Mouse (Mus musculus): ENCODE data around the gene Rin2.

Gene Rin2

DNA sequence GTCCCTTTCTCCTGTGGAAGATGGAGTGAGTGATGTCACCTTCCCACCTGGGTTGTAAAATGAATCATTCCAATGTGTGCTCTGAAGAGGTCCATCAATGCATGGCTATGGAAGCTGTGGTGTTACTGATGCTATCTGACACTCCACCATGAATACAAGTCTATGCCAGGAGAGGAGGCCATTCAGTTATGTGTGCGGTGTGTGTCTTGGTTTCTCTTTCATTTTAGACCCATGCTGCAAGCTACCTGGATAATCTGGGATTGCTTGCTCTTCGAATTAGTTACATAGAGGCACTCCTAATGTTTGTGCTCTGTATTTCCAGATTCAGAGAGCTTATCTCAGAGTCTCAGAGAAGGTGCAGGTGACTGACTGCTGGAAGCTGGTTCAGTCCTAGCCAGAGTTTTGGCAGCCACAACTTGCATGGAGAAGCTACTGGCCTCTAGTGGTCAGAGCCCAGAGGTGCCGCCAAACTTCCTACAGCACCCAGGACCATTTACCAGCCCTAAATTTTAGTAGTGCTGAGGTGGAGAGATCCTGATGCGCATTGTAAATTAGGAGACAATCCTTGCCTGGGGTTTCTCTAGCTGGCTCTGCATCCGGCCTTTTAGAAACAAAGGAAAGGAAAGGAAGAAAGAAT, 119.4 kb downstream of the Rin2 start:
- peak; percentile 64 to 76 for DNase-seq

DNA sequence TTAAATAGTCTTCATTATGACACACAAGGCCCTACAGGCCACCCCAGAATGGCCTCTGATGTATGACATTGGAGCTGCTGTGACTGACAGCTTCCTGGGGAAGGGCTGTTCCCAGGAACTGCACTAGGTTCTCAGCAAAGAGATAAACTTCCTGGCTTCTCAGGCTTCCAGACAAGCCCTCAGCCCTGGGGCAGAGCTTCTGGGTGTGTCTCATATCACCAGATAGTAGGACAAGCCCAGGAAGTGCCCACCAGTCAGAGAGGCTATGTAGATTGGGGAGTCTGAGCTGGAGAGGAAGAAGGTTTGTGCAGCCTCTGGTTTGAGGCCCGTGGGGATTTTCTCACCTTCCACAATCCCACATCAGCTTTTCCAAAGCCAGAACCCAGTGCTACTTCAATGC, 122.8 kb downstream of the Rin2 start:
- no peak for DNase-seq

DNA sequence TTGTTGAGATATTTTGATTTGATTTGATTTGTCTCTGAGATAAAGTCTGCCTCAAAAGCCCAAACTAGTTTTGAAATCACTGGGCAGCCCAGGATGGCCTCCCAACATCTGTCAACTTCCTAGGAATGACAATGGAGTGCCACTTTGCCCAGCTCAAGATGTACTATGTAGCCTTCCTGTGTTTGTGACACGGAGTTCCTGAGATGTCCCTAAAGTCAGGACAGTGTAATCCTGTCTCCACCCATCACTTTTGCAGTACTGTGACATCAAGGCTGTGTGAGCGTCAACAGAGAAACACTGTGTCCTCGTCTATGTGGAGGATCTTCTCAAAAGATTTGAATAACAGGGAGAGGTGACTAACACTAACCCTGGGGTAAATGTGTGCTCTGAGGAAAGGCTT, 123.9 kb downstream of the Rin2 start:
- DNase-seq = no peak

DNA sequence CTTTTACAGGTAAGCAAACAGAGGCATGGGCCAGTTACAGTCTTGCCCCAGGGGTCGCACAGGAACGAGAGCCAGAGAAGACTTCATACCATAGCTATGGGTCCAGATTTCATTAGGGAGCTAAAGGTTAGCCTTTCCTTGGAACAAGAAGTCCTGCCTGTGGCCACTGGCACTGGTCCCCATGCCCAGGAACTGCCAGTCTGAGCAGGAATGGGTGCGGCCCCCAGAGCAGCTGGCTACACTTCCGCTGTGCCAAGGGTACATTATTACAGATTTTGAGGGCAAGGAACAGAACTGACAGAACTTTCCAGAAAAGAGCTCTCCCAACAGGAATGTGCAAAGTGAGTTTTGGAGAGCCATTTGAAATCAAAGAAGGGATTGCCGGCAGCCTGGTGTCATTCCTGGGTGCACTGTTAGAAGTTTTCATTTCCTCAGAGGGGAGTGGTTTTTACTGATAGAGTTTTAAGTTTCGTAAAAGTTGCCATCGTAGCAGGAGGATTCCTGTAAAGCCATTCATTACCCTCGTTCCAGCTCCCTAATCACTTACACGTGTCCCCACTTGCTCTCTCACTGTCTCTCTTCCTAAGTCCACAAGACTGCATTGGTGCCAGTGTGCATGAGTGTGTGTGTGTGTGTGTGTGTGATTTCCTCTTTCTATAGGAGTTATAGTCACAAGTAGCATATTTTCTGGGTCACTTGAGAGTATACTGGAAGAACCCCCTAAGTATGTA, 126.5 kb downstream of the Rin2 start:
- no peak for DNase-seq

DNA sequence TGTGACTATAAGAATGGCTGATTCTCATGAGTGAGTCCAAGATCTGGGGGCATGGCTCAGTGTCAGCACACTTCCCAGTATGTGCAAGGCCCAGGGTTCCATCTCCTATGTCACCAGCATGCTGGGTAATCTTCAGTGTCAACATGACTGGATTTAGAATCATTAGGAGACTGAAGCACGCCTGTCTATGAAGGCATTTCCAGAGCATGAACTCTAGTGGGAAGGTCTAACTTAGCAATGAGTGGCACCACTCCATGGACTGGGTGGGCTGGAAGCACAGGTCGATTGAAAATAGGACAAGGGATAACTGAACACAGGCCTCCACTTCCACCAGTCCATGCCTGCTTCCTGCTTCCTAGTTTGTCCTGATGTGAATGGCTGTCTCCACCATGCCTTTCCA, 127.6 kb downstream of the Rin2 start:
- DNase-seq = no peak

DNA sequence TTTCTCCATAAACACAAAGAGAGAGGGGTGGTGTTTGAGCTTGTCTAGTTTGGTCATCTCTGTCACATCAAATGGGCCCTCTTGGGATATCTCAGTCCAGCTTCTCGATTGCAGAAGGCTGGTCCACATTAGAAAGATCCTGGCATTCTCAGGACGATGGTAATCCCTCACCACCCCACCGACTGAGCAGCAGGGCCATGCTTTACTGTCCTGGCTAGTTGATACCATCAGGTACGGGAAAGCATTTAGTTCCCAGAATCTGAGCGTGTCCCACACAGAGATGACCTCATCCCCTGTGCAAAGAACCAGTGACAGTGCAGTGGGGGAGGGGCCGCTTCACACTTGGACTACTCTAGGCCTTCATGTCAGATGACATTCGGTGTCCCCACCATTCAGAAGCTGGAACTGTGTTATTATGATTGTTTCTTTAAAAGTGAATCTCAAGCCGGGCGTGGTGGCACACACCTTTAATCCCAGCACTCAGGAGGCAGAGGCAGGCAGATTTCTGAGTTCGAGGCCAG, 128.9 kb downstream of the Rin2 start:
- no peak for DNase-seq

DNA sequence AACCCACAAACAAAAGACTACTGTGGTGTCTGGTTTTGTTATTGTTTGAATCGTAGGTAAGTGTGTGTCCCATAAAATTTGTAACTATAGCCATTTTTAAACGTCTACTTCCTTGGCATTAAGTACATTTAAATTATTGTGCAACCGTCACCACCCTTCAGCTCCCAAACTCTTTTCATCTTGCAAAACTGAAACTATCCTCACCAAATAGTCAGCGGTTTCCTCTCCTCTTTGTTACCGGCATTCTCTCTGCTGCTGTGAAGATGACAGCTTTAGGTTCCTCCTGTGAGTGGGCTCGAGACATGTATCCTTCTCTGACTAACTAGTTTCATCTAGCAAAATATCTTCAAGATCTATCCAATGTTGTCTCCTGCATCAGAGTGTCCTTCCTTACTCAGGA, 129.5 kb downstream of the Rin2 start:
- DNase-seq = no peak

DNA sequence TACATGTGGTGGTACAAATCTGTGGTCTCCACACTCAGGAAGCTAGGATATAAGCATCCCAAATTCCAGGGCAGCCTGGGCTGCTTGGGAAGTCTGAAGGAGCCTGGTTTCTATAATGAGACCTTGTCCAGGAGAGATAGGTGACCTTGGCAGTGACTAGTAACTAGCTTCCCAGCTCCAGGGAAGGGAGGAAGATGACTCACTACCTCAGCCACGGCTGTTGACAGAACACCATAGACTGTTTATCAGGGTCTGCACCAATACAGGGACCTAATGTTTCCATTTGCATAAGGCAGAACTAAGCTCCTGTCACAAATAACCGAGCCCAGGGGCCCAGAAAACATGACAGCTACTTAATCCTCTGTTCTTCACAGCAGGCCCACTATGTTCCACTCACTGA, 132.3 kb downstream of the Rin2 start:
- DNase-seq = no peak

DNA sequence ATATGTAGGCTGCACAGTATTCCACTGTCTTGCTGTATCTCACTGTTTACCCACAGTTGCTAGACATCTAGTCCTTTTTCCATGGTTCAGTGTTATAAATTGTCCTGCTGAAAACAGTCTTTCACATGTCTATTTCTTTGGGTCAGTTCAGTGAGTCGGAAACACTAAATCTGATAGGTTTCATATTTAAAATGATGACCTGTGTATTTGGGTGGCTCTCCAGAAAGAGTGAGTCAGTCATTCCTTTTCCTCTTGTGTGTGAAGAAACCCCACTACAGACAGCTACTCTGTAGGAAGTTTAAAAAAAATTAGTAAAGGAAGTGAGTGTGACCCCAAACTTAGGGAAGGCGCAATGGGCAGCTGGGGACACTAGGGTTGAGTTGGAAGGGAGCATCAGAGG, 133.2 kb downstream of the Rin2 start:
- DNase-seq = no peak

DNA sequence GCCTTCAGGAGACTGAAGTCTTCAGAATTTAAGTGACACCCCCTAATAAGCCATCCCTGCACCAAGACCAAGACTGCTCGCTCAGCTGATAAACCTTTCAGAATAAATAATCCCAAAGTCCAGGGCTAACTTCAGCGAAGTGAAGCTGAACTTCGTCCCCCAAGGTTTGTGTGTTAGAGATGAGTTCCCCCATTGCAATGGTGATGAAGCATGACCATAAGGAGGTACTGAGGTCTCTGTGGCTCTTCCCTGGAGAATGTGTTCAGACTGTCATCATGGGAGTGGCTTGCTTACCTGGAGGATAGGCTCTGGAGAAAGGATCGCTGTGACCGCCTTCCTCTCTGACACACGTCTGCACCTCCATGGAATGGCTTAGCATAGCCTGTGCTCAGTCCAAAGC, 133.7 kb downstream of the Rin2 start:
- no peak for DNase-seq

DNA sequence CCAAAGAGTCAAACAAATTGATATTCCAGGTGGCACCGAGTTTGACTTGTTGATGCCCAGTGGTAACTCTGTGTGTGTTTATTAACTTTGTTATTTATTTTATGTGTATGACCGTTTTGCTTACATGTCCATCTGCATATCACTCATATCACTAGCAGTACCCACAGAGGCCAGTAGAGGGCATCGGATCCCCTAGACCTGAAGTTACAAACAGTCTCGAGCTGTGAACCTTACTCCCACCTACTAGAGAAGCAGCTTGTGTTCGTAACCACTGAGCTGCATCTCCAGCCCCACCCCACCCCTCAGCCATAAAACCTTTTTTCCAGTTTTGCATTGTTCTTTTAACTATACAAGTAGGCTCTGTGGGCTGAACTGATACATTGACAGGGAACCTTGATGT, 135.7 kb downstream of the Rin2 start:
- peak in 1 of 2 experiments; percentile 24 for DNase-seq

DNA sequence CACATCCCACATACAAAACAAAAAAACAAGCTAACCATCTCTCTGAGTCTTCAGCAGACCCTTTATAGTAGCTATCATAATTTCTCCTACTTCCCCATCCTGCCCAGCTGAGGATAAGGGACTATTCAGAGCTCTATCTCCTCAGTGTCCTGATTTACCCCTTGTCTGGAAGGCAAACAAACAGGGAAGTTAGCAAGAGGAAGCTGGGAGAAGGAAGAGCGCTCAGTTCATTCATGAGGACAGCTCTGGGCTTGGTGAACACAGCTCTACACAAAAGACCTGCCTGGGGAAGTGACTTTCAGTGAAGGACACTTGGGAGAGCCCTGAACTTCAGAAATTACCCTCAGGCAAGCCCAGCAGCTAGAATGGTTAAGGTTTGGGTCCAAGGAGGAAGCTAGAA, 137.8 kb downstream of the Rin2 start:
- DNase-seq = no peak

DNA sequence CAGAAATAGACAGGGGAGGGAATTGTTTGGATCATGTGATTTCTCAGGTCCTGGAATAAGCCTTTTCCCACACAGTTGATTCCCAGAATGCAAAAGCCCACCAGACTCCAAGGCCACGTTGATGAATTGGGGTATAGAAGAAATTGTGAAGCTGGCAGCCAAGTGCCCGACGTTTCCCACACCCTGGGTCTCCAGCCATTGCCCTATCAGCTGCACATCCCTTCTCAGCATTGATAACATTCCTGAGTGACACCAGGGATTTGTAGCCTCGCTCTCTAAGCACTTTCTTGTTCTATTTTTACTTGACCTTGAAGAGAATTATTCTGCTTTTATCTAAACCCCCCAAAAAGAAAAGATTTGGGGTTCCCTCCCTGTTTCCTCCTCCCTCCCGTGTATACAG, 142.2 kb downstream of the Rin2 start:
- no peak for DNase-seq

DNA sequence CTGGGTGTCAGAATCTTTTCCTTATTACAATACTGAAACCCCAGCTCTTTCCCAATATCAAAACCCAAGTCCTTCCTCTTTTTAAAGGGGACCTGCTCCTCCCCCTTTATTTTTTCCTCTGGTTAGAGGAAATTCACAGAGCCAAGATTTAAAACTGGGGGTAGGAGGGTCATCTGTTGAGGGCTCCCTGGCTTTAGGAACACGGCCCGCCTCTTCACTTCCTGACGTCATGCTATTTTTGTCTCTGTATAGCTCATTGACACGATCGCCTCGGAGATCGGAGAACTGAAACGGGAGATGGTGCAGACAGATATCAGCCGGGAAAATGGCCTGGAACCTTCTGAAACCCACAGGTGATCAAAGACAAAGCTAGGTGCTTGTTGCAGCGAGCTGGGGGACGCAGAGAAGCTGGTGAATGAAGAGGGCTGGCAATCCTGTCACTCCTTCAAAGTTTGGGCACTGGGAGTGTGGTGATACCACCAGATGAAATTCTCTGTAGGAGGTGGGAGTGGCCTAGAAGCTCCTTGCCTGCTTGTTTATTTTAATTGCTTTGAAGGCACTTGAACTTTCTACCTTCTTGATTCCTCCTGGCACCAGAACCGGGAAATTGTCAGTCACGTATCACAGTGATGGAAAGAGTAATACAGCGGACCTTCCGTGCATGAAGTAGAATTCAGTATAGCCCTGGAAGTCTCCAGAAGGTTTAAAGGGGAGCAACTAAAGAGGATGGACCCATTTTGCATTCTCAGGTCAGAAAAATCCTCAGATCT, 147.2 kb downstream of the Rin2 start:
- no peak for DNase-seq

DNA sequence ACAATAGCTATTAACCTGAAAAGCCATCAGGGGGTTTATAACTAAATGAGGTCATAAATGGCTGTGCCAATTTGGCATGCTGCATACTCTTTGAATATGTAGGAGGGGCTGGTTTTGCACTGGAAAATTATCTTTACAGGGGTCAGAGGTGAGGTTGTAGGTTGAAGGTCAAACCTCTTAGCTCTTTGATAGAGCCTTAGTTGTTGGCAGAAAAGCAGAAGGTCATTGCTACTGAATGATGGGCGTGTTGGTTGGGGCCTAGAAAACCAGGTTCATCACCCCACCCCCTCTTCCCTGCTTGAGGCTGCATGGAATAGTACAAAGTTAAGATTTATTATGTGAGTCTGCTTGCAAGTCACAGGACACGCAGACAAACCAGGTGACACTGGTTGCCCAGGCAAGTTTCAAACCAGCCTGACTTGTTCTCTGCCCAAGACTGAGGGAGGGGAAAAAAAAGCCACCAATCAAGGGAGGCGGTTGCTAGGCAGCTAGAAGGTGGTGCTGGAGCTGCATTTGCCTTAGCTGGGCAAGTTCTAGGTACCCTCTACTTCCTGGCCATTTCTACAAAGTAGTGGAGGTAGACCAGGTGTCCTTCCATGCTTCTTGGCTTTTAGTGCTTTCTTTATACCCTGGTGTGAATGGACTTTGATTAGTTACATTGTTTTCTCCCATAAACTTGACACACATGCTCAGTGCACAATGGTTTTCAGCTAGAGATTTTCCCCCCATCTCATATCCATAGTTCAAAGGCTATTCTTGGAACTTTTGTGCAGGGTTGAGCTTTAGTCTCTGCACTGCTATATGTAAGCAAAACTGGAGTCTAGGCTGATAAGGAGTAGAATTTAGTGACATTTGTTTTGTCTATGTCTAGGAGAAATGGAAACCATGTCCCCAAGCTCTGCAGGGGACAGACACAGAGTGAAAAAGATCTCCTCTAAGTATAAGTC, 148.0 kb downstream of the Rin2 start:
- DNase-seq = no peak

DNA sequence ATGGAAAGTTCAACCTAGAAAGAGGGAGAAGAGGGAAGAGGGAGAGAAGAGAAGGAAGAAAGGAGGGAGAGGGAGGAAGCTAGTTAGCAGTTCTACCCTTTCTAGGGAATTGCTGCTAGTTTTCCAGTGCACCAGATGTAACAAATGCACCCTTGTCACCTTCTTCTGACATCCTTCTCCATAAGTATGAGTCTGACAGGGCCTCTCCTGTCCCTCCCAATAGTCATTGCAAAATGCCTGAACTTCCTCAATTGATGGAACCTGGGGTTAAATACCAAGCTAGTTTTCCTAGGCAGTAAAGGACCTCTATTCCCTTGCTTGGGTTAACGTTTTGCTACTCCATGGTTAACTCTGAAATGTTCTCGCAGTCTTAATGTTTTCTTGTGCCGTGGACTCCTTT, 149.7 kb downstream of the Rin2 start:
- DNase-seq = no peak

DNA sequence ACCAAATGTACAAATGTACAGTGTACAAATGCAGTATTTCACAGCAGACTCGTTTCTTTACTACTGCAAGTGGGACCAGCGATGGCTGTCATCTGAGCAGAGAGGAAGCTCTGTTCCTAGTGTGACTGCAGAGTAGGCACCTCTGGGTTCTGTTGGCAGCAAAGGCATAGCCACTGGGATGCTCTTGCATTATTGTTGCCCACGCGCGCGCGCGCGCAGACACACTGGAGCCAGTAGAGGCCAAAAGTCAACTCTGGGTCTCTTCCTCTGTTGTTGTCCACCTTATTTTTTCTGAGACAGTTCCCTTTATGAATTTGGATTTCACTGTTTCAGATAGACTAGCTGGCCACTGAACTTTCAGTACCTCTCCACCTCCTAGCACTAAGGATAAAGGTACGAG, 150.2 kb downstream of the Rin2 start:
- DNase-seq = no peak

DNA sequence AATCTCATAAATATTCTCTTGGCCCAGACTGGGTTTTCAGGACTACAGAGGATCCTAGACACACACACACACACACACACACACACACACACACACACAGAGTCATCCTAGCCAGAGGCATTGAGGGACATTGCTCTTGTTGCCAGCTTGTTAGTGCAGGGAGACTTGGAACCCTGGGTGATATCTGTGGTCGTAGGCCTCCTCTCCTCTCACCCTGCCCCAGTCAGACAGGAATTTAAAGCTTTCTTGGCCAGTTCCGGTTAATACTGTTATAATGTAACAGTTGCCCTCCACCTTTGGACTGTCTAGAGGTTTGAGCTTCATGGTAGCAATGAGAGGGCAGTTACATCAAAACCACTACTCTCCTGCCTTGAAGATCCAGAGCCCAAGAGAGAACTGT, 152.9 kb downstream of the Rin2 start:
- no peak for DNase-seq

DNA sequence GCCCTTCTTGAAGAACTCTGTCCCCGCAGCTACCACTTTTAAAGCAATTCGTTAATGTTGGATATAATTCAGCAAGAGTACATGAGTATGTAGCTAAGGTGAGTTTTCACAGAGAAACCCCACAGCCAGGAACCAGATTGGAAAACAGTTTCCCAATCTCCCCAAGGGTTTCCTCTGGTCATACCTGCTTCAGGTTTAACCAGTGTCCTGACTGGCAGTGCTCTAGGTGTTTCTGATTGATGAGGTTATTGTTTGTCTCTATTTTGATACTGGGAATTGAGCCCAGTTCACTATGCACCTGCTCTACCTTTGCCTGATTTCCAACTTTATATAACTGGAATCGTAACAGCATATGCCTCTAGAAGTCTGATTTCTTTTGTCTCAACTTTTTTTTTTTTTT, 153.6 kb downstream of the Rin2 start:
- DNase-seq = no peak

DNA sequence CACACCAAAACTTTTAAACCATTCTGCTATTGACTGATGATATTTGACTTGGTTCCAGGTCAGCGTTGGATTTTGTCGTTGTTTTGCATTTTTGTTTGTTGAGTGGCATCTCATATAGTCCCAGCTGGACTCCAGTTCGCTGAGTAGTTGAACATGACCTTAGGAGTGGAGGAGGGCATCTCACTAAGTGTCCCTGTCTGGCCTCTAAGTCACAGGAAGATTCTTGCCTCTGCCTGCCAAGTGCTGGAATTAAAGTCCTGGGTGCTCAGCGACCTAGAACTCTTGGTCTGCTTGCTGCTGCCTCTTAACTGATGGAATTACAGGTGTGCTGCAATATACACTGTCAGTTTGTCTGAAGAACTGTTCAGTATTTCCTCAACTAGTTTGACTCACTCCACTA, 154.2 kb downstream of the Rin2 start:
- no peak for DNase-seq

DNA sequence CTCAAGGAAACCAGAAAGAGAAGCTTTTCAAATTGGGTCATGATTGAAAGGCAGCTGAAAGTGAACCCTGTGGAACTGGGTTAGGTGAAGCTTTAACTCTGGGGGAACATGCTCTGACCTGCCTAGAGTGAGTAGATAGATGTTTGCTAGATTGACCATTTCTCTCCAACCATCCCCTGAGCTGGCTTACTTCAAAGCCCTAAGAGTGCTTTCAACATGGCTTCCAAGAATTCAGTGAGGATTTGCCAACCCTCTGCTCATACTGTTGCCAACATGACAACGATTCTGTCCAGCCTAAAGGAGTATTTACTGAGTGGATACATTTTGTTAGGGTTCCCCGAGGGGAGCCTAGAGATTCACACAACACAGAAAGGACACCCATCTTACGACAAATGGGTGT, 155.4 kb downstream of the Rin2 start:
- DNase-seq = no peak

DNA sequence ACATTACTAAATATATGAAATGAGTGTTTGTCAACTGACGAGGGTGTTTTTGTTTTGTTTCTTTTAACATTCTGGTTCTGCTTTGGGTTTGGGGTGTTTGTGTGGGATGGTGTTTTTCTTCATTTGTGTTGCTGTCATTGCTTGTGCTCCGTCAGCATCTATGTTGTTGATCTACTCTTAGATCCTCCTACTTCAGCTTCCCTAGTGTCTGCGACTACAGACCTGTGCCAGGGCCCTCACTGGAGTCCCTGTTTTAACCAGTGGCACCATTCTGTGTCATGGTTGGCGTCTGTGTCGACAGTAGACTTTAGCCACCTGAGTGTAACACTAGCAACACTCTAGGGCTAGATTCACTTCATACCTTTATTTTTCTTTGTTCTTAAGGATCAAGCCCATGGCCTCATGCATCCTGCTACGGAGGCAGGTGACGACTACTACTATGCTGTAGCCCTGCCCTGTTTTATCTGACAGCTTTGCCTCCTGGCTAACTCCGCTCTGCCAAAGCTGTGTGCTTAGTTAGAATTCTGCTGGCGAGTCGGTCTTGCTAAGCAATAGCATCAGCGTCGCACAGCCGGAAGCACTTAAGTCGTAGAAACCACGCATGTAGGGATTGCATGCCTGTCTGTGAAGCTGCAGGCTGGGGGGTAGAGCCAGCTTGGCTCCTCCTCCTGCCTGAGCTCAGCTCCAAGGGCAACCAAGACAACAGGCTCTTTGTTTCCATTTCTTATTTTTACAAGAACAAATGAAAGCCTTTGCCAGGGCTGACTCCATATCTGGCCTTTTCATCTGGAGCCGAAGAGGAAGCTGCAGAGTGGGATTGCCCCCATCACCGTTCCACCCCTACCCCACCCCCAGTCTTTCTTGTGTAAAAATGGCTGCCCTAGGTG, 157.2 kb downstream of the Rin2 start:
- peak; percentile 21 to 32 for DNase-seq
